In the genomic region with DNA sequence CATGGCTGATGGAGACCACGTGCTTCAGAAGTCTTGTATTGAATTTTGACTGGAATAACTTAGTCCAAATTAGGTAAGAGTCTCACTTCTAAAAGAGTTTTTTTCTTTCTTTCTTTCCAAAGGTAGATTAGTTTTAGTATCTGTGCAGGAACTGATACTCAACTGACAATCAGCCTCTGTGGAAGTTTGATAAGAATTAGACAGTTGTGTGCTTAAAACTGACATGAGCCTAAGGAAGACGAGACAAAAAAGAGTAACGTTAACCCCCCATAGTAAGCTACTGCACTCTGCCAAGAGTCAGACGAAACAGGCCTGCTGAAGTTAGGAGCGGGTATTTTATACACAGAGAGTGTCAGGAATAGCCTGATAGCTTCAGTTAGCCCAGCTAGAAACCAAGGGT, we compare ENCODE assay signal across 18 mouse cellular contexts.
"Had no signal": no experiment of that assay in that cellular context is flagged by ENCODE, and none has a peak within 500 bp of the region (broad histone marks: within the 10 kb centered on the region; RNA-seq: fewer than 3 reads in every experiment).

No protein-coding gene starts in this region.

- H3K4me2 ChIP-seq: lung, embryonic 14.5 days; midbrain, embryonic 12.5 days; neural tube, embryonic 13.5 days; neural tube, embryonic 15.5 days had no signal

- DNase-seq: lung, adult 18-20 months; lung, embryonic 14.5 days; lung, postnatal 10 days; lung, postnatal 4 days; midbrain, embryonic 14.5 days; right cerebral cortex, adult 18-20 months; right cerebral cortex, postnatal 25 days; right cerebral cortex, postnatal 4 days; spleen, adult 18-20 months; thymus, adult 18-20 months; thymus, postnatal 14 days; thymus, postnatal 36 days had no signal

- ATAC-seq: midbrain, embryonic 16.5 days had no signal

- H3K4me1 ChIP-seq: midbrain, embryonic 10.5 days; midbrain, embryonic 12.5 days; neural tube, embryonic 13.5 days; neural tube, embryonic 15.5 days had no signal

- H3K9ac ChIP-seq: lung, embryonic 14.5 days; midbrain, embryonic 12.5 days; neural tube, embryonic 13.5 days; neural tube, embryonic 15.5 days had no signal

- H3K4me3 ChIP-seq: midbrain, embryonic 10.5 days; midbrain, embryonic 12.5 days; myocyte; neural tube, embryonic 13.5 days; neural tube, embryonic 15.5 days had no signal

- H3K9me3 ChIP-seq: midbrain, embryonic 12.5 days; neural tube, embryonic 13.5 days; neural tube, embryonic 15.5 days had no signal

- H3K27ac ChIP-seq: midbrain, embryonic 10.5 days; midbrain, embryonic 12.5 days; neural tube, embryonic 13.5 days; neural tube, embryonic 15.5 days had no signal

- H3K36me3 ChIP-seq: midbrain, embryonic 10.5 days; midbrain, embryonic 12.5 days; neural tube, embryonic 13.5 days; neural tube, embryonic 15.5 days had no signal
